Mouse (Mus musculus) hindbrain, embryonic 15.5 days (tissue): ENCODE measurements around the gene Hint1. TPM values are rescaled to one million over a fixed set of nuclear protein-coding genes. Genes with fewer than 3 reads are reported as not detected.

ENCODE experiments used
- ATAC-seq: fragments of 200-750 bp; cut with Nextera tagmentation; 2 replicates; pipeline ENCODE4 v1.8.0; 2017; ENCODE audit warnings: low read depth, moderate number of reproducible peaks, moderate TSS enrichment; ENCODE audit not compliant: low FRiP score
- H3K27ac ChIP-seq: fragments of 300-500 bp; sonication (generic); replicated peaks from 2 replicates; pipeline ENCODE4 v1.5.1; 2015; ENCODE audit warnings: mild to moderate bottlenecking, inconsistent platforms
- H3K27me3 ChIP-seq: fragments of 300-500 bp; sonication (generic); 2 replicates; pipeline ENCODE4 v1.6.1; 2015; ENCODE audit warnings: control low read depth, inconsistent platforms
- H3K36me3 ChIP-seq: fragments of 300-500 bp; sonication (generic); 2 replicates; pipeline ENCODE4 v1.6.1; 2015; ENCODE audit warnings: control low read depth, inconsistent platforms
- H3K4me1 ChIP-seq: fragments of 300-500 bp; sonication (generic); replicated peaks from 2 replicates; pipeline ENCODE4 v1.6.1; 2015; ENCODE audit warnings: control low read depth, inconsistent platforms
- H3K4me2 ChIP-seq: fragments of 300-500 bp; sonication (generic); 2 replicates; pipeline ENCODE4 v1.6.1; 2015; ENCODE audit warnings: moderate library complexity, mild to moderate bottlenecking, inconsistent platforms
- H3K4me3 ChIP-seq: fragments of 300-500 bp; sonication (generic); 2 replicates; pipeline ENCODE4 v1.5.1; 2015; ENCODE audit warnings: mild to moderate bottlenecking, inconsistent platforms
- H3K9ac ChIP-seq: fragments of 300-500 bp; sonication (generic); 2 replicates; pipeline ENCODE4 v1.6.1; 2015; ENCODE audit warnings: inconsistent platforms
- H3K9me3 ChIP-seq: fragments of 300-500 bp; sonication (generic); 2 replicates; pipeline ENCODE4 v1.6.1; 2016; ENCODE audit warnings: control low read depth, inconsistent platforms
- WGBS: fragments of 180-500 bp; shearing (Covaris S2); methylation state at CpG from one replicate; pipeline ENCODE4 v1.1.7; 2015; 5-methylcytosine and 5-hydroxymethylcytosine counted together
- polyA plus RNA-seq: library from polyadenylated mRNA; unstranded; fragments of >200 nt; fragmentation: Nextera tagmentation; extraction: Ambion mirVana; gene quantifications from 2 replicates; pipeline ENCODE4 v1.2.1, GENCODE M21; 2015

The Hint1 gene
- polyA plus RNA-seq, 1 experiment from 2014 or later = 770 TPM

DNA sequence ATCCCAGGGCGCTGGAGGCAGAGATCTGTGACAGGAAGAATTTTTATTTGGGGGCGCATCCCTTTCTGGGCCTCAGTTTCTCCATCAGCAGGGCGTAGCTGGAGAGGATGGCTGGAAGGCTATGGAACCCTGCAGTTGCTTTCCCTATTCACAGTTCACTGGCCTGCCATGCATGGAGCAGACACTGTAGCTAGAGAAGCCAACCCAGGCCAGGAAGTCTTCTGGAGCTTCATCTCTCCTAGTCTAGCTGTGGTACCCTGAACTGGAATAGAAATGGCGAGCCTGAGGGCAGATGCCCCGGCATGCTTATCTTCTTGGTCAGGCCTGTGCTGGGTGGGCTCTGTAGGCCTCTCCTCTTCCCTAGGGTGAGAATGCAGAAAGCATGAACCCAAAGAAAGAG lies 37.2 kb downstream of the Hint1 start:
- peak overlapping the region; percentile 50 for H3K4me3 ChIP-seq
- peak overlapping the region; percentile 52 for H3K9ac ChIP-seq
- peaks cover 17% of the 10 kb centered on the region; the same call in 1 of the 2 replicates for H3K4me1 ChIP-seq
- H3K9me3 ChIP-seq = no peaks in the 10 kb centered on the region
- H3K27ac ChIP-seq = no peak overlapping the region
- peak overlapping the region; percentile 82 for H3K4me2 ChIP-seq
- no peaks in the 10 kb centered on the region for H3K36me3 ChIP-seq
- no peaks in the 10 kb centered on the region for H3K27me3 ChIP-seq
- ATAC-seq = no peak
- 74% methylated on average over 5 of the region's 5 CpGs for WGBS

DNA sequence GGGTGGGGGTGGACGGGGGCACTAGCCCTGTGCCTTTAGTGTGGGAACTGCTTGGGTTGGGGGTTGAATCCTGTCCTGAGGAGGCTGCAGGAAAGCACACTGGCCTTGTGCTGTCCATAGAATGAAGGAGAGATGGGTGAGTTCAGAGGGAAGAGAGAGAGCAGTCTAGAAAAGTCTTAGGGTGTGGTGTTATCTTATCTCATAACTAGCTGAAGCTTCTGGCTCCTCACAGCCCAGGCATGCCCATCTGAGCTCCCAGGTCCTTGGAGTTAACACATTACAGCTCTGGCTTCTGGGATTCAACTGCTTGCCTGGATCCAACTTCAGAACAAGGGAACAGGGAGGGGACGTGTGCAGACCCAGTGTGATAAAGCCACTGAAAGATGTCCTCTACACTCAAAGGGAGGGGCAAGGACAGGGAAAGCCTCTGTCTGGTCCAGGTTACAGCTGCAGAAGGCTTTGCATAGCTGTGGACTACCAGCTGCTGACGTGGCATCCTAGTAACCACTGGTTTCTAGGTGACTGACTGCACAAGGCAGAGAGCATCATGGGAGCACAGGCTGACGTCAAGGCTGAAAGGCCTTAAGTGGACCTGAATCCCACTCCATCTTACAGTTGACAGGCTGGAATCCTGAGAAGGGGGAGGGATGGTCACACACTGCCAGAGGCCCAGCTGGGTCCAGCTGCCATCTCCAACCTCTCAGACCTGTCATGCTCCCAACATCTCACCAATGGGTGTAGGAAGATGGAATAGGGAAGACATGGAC lies 37.9 kb downstream of the Hint1 start:
- peak; percentile 52 for ATAC-seq

DNA sequence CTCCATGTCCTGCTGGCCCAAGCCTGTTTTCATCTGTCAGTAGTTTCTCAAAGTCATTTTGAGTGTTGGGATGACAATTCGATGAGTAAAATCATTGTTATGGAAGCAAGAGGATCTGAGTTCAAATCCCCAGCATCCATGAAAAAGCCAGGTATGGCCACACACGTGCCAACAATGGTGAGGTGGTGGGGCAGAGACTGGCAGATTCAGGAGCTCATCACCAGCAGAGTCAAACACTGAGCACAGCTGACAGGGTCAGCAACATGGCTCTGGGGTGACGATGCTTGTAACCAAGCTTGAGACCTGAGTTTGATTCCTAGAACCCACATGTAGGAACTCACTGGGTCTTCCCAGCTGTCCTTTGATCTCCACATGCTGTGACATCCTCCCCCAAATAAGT lies 38.9 kb downstream of the Hint1 start:
- H3K4me3 ChIP-seq = no peak overlapping the region
- H3K4me2 ChIP-seq = no peak overlapping the region
- no peaks in the 10 kb centered on the region for H3K27me3 ChIP-seq
- H3K36me3 ChIP-seq = no peaks in the 10 kb centered on the region
- H3K9me3 ChIP-seq = no peaks in the 10 kb centered on the region
- no peak overlapping the region for H3K27ac ChIP-seq
- H3K4me1 ChIP-seq = peaks cover 17% of the 10 kb centered on the region; the same call in 1 of the 2 replicates
- ATAC-seq = no peak
- 73% methylated on average over 3 of the region's 3 CpGs for WGBS
- H3K9ac ChIP-seq = no peak overlapping the region

More for the DNA sequence above, 37.9 kb downstream of the Hint1 start:
- Histone ChIP-seq H3K4me1 (peaks cover 17% of the 10 kb centered on the region; the same call in 1 of the 2 replicates), H3K27me3 (no peaks in the 10 kb centered on the region), H3K4me2 (no peak overlapping the region), H3K4me3 (no peak overlapping the region), H3K27ac (no peak overlapping the region), H3K9ac (no peak overlapping the region), H3K9me3 (no peaks in the 10 kb centered on the region), H3K36me3 (no peaks in the 10 kb centered on the region)
- 34% methylated on average over 4 of the region's 4 CpGs for WGBS

DNA sequence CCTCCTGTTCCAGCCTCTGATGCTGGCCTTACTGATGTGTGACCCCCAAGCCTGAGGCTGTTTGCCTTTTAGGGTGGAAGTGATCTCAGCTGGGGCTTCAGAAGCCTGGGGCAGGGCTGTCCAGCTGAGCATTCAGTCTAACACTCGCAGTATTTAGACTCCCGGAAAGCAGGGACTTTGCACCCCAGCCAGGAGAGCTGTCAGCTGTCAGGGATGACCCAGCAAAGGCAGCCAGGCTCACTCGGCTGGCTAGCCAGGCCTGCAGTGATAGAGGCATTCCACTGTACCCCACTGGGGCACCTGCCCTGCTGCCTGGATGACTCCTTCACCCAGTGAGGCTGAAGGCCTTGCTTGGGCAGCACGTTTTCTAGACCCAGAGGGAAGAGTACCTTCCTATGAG lies 39.7 kb downstream of the Hint1 start:
- ATAC-seq = no peak
- Histone ChIP-seq H3K27ac (no peak overlapping the region), H3K27me3 (no peaks in the 10 kb centered on the region), H3K4me2 (no peak overlapping the region), H3K36me3 (peaks cover 3% of the 10 kb centered on the region), H3K9me3 (no peaks in the 10 kb centered on the region), H3K4me1 (peaks cover 17% of the 10 kb centered on the region; the same call in 1 of the 2 replicates), H3K9ac (no peak overlapping the region), H3K4me3 (no peak overlapping the region)
- WGBS = 66% methylated on average over 4 of the region's 4 CpGs

DNA sequence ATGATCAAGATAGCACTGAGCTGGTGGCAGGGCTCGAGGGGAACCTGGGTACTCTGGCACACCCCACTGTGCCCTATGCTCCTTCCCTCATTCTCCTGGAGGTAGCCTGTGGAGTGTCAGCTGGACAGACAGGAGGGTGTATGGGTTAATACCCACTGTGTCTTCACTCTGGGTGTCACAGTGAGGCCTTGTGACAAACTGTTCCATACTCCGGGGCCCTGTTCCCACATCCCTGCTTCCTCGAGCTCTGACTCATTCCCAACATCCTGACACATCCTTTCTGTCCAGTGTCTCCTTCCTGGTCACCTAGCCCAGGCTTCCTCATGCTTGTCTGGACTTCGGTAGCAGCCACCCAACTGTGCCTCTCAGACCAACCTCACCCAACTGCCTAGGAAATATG lies 40.3 kb downstream of the Hint1 start:
- Histone ChIP-seq H3K9me3 (no peaks in the 10 kb centered on the region), H3K27ac (no peak overlapping the region), H3K4me2 (no peak overlapping the region), H3K4me1 (peaks cover 17% of the 10 kb centered on the region; the same call in 1 of the 2 replicates), H3K9ac (no peak overlapping the region), H3K4me3 (no peak overlapping the region), H3K36me3 (peaks cover 8% of the 10 kb centered on the region), H3K27me3 (no peaks in the 10 kb centered on the region)
- ATAC-seq = no peak
- 85% methylated on average over 4 of the region's 4 CpGs for WGBS

DNA sequence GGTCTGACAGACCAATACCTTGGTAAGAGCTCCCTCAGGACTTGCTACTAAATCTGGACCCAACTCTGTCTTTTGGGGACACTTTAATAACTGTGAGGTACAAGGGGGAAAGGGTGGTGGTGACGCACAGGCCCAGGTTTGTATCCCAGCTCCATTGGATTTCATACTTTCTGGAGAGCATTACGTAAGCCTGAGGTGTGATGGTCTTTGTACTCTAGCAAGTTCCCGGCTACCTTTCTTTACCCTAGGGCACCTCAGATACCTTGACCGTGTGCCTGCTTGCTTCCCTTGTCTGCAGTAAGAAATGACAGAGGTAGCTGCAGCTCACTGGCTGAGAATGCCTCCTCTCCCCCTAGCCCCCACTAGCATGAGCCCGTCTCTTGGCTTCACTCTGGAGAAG lies 41.1 kb downstream of the Hint1 start:
- WGBS = 93% methylated on average over 5 of the region's 5 CpGs
- no peaks in the 10 kb centered on the region for H3K9me3 ChIP-seq
- H3K9ac ChIP-seq = no peak overlapping the region
- no peak for ATAC-seq
- peaks cover 8% of the 10 kb centered on the region for H3K36me3 ChIP-seq
- no peak overlapping the region for H3K4me2 ChIP-seq
- no peak overlapping the region for H3K4me3 ChIP-seq
- peaks cover 15% of the 10 kb centered on the region; the same call in 1 of the 2 replicates for H3K4me1 ChIP-seq
- no peak overlapping the region for H3K27ac ChIP-seq
- H3K27me3 ChIP-seq = no peaks in the 10 kb centered on the region

DNA sequence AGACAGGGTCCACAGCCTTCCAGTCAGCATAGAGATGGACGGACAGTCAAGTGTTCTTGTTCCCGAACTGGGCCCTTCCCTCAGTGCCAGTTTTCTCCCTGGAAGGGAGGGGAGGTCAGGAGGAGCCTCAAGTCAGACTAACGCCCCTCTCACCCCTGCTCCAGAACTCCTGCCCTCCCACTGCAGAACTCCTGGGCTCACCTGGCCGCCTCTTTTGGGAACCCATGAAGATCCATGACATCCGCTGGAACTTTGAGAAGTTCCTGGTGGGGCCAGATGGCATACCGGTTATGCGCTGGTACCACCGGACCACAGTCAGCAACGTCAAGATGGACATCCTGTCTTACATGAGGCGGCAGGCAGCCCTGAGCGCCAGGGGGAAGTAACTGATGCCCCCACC lies 43.1 kb downstream of the Hint1 start:
- H3K27me3 ChIP-seq = no peaks in the 10 kb centered on the region
- no peak overlapping the region for H3K27ac ChIP-seq
- no peak overlapping the region for H3K4me3 ChIP-seq
- WGBS = 95% methylated on average over 11 of the region's 11 CpGs
- H3K9ac ChIP-seq = no peak overlapping the region
- H3K4me2 ChIP-seq = no peak overlapping the region
- no peak for ATAC-seq
- H3K4me1 ChIP-seq = 0 out of 2 replicates have a peak, but pooled peaks cover 3% of the 10 kb centered on the region
- H3K36me3 ChIP-seq = peaks cover 8% of the 10 kb centered on the region
- H3K9me3 ChIP-seq = no peaks in the 10 kb centered on the region

DNA sequence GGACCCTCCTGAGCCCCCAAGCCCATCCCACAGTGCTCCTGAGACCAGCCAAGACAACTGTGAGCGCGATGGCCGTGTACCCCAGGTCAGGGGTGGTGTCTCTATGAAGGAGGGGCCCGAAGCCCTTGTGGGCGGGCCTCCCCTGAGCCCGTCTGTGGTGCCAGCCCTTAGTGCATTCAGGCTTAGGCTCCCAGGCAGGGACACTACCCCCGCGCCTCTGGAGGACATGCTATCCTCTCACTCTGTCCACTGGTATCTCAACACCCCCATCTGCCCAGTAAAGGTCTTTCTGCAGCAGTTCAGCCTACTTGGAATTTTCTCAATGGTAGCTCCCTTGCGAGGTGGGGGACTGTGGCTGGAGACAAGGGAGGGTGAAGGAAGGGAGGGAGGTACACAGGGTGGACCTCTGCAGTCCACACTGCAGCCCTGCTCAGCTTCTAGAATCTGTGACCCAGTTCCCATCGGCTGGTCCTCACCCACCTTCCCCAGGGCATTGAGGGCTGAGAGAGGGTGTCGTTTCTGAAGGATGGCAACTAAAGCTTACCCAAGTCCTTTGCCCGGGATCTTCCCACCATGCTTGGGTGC lies 44.0 kb downstream of the Hint1 start:
- 92% methylated on average over 12 of the region's 12 CpGs for WGBS
- Histone ChIP-seq H3K4me2 (no peak overlapping the region), H3K9me3 (no peaks in the 10 kb centered on the region), H3K36me3 (peaks cover 17% of the 10 kb centered on the region), H3K27me3 (no peaks in the 10 kb centered on the region), H3K9ac (no peak overlapping the region), H3K4me1 (no peaks in the 10 kb centered on the region), H3K27ac (no peak overlapping the region), H3K4me3 (no peak overlapping the region)
- no peak for ATAC-seq

DNA sequence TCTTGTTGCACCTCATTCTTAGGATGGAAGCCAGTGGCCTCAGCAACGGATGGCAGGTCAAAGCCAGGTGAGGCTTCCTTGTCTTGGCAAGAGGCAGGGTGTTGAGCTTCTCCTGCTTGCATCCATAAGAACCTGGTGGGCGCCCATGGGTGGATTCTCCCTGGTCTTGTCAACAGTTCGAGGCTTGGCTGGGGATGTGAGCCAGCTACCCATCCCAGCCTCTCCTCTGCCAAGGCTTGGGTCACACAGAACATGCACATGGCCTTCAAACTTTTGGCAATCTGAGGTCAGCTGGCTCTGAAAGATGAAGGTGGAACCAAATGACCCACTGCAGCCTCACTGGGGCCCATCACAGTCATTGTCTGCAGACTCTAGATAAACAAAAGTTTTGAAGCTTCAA lies 45.0 kb downstream of the Hint1 start:
- WGBS = 94% methylated on average over 3 of the region's 3 CpGs
- Histone ChIP-seq H3K27me3 (no peaks in the 10 kb centered on the region), H3K4me1 (no peaks in the 10 kb centered on the region), H3K36me3 (peaks cover 19% of the 10 kb centered on the region), H3K4me2 (no peak overlapping the region), H3K9me3 (no peaks in the 10 kb centered on the region), H3K9ac (no peak overlapping the region), H3K27ac (no peak overlapping the region), H3K4me3 (no peak overlapping the region)
- no peak for ATAC-seq

DNA sequence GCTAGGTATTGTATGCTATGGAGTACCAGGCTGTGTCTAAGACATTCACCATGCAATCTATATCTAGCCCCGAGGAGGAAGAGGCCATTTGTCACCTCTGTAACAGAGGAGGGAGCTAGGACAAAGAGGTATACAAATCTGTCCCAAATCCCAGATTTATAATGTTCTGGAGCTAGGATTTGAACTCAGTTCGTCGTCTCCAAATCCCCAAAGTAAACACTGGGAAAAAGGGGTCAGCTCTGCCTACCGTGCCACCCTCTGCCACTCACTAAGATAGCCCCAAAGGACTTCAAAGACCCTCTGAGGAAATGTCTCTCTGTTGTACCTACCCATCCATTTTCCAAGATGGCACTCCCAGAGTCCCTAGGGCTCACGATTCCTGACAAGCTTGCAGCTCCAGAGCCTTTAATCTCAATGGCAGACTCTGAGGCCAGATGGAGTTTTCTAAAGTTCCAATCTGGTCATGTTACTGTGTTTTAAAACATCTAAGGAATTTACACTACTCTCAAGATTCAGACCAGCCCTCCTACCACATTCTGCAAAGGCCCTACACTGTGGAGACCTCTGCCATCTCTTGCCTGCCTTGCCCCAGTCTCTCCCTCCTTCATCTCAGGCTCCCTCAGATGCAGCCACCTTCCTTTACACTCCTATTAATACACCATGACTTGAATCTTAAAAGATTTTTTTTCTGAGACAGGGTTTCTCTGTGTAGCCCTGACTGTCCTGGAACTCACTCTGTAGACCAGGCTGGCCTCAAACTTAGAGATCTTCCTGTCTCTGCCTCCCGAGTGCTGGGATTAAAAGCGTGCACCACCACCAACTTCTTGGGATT lies 45.7 kb downstream of the Hint1 start:
- Histone ChIP-seq H3K9me3 (no peaks in the 10 kb centered on the region), H3K36me3 (peaks cover 19% of the 10 kb centered on the region), H3K4me2 (no peak overlapping the region), H3K9ac (no peak overlapping the region), H3K27me3 (no peaks in the 10 kb centered on the region), H3K4me1 (no peaks in the 10 kb centered on the region), H3K4me3 (no peak overlapping the region), H3K27ac (no peak overlapping the region)
- ATAC-seq = no peak
- WGBS = 92% methylated on average over 7 of the region's 7 CpGs

DNA sequence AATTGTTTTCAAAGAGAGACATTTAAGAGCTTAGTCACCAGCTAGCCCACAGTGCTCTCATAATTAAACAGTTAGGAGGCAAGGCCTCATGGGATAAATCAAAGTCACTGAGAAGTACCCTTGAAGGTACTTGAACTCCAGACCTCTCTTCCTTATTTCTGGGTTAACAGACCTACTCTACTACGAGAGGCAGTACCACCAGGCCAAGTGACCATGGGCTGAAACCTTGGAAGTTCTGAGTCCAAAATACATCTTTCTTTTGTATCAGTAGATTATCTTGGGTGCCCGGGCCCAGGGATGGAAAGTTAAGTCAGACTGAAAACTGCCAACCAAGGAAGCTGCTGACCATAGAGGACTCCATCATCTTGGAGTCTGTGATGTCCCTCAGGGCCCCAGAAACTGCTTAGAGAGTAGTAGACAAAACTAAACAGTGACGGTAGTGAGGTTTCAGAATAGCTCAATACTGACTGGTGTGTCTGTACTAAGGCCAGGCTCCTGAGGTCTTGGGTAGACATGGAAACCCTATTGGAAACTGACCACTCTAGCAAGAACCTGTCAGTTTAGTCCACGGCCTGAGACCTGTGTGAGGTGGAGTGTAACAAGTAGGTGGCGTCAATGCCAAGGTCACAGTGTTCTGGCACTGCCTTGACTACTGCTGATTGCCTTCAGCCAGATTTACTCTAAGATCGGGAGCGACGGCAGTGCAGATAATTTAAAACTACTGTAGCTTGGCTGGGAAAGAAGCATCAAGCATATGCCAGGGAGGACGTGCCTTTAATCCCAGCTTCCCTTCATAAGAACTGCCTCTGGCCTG lies 46.5 kb downstream of the Hint1 start:
- no peak for ATAC-seq
- Histone ChIP-seq H3K4me2 (no peak overlapping the region), H3K4me3 (no peak overlapping the region), H3K27me3 (no peaks in the 10 kb centered on the region), H3K9me3 (no peaks in the 10 kb centered on the region), H3K27ac (no peak overlapping the region), H3K9ac (no peak overlapping the region), H3K4me1 (no peaks in the 10 kb centered on the region), H3K36me3 (peaks cover 23% of the 10 kb centered on the region)
- 92% methylated on average over 9 of the region's 9 CpGs for WGBS
